Mouse (Mus musculus): Measurements from ENCODE around the gene Polr2a. TPM values are rescaled to one million over a fixed set of nuclear protein-coding genes. Genes with fewer than 3 reads are reported as not detected.

The Polr2a gene
- polyA plus RNA-seq, 1 experiment from 2014 or later, result 21.3 TPM

GRCm38 (mm10) chr11:69698574-69698973, 59.9 kb downstream of the Polr2a start:
- H3K4me1 ChIP-seq (ENCODE audit: control insufficient read depth, insufficient read depth, low read length), result peaks cover 10% of the 10 kb centered on the region; the same call in 1 of the 2 replicates
- H3K27ac ChIP-seq (ENCODE audit: low read depth, low read length), result no peak overlapping the region
- WGBS, result 74% methylated on average over 5 of the region's 5 CpGs
- no peak overlapping the region for H3K4me3 ChIP-seq (ENCODE audit: low read depth, low read length)
- no peak for ATAC-seq
- no peak overlapping the region for H3K9ac ChIP-seq (ENCODE audit: low read length)
- no peak for DNase-seq (ENCODE audit: low spot score)
- no peaks in the 10 kb centered on the region for H3K9me3 ChIP-seq (replicated peaks; ENCODE audit: control insufficient read depth, low read length)
- H3K27me3 ChIP-seq (replicated peaks; ENCODE audit: control insufficient read depth, insufficient read depth, low read length), result no peaks in the 10 kb centered on the region
- no peak overlapping the region for H3K4me2 ChIP-seq (ENCODE audit: low read length)
- no peaks in the 10 kb centered on the region for H3K36me3 ChIP-seq (ENCODE audit: control insufficient read depth, insufficient read depth, low read length)

- no peaks in the 10 kb centered on the region for H3K27me3 ChIP-seq (replicated peaks; ENCODE audit: control insufficient read depth, insufficient read depth, low read length)
- H3K27ac ChIP-seq (ENCODE audit: low read depth, low read length), result no peak overlapping the region
- H3K9me3 ChIP-seq (replicated peaks; ENCODE audit: control insufficient read depth, low read length), result no peaks in the 10 kb centered on the region
- 87% methylated on average over 3 of the region's 3 CpGs for WGBS
- no peaks in the 10 kb centered on the region for H3K36me3 ChIP-seq (ENCODE audit: control insufficient read depth, insufficient read depth, low read length)
- DNase-seq (ENCODE audit: low spot score) (no peak), ATAC-seq (no peak)
- H3K4me2 ChIP-seq (ENCODE audit: low read length), result no peak overlapping the region
- H3K4me3 ChIP-seq (ENCODE audit: low read depth, low read length), result no peak overlapping the region
- no peak overlapping the region for H3K9ac ChIP-seq (ENCODE audit: low read length)
- H3K4me1 ChIP-seq (ENCODE audit: control insufficient read depth, insufficient read depth, low read length), result peaks cover 10% of the 10 kb centered on the region; the same call in 1 of the 2 replicates
Measured at GRCm38 (mm10) chr11:69697396-69697795, 61.0 kb downstream of the Polr2a start.

GRCm38 (mm10) chr11:69695361-69696181, 62.9 kb downstream of the Polr2a start, which contains the start of the genes Tnfsf12 and Tnfsfm13:
TSS of gene Tnfsf12 (minus strand) at chr11:69695849.
TSS of gene Tnfsfm13 (minus strand) at chr11:69696098.
- no peak within 1 kb of the TSS; the same call in 1 of the 2 replicates for H3K27ac ChIP-seq (ENCODE audit: low read depth, low read length)
- 1% methylated on average over 40 of the region's 41 CpGs for WGBS
- H3K36me3 ChIP-seq (ENCODE audit: control insufficient read depth, insufficient read depth, low read length), result no peaks in the 10 kb centered on the region
- peak within 1 kb of the TSS; percentile 40 for H3K4me3 ChIP-seq (ENCODE audit: low read depth, low read length)
- peak within 1 kb of the TSS; percentile 90 for H3K4me2 ChIP-seq (ENCODE audit: low read length)
- H3K9me3 ChIP-seq (replicated peaks; ENCODE audit: control insufficient read depth, low read length), result no peaks in the 10 kb centered on the region
- ATAC-seq (peak; percentile 32; the same call in 1 of the 2 replicates), DNase-seq (ENCODE audit: low spot score) (no peak)
- H3K27me3 ChIP-seq (replicated peaks; ENCODE audit: control insufficient read depth, insufficient read depth, low read length), result no peaks in the 10 kb centered on the region
- H3K9ac ChIP-seq (ENCODE audit: low read length), result peak within 1 kb of the TSS; percentile 76
- peaks cover 10% of the 10 kb centered on the region; the same call in 1 of the 2 replicates for H3K4me1 ChIP-seq (ENCODE audit: control insufficient read depth, insufficient read depth, low read length)

- no peak overlapping the region; the same call in 1 of the 2 replicates for H3K27ac ChIP-seq (ENCODE audit: low read depth, low read length)
- ATAC-seq (no peak), DNase-seq (ENCODE audit: low spot score) (peak; percentile 34)
- H3K4me1 ChIP-seq (ENCODE audit: control insufficient read depth, insufficient read depth, low read length), result peaks cover 10% of the 10 kb centered on the region; the same call in 1 of the 2 replicates
- H3K27me3 ChIP-seq (replicated peaks; ENCODE audit: control insufficient read depth, insufficient read depth, low read length), result no peaks in the 10 kb centered on the region
- no peaks in the 10 kb centered on the region for H3K36me3 ChIP-seq (ENCODE audit: control insufficient read depth, insufficient read depth, low read length)
- WGBS, result 28% methylated on average over 6 of the region's 6 CpGs
- H3K9ac ChIP-seq (ENCODE audit: low read length), result peak overlapping the region; percentile 76; the same call in 1 of the 2 replicates
- H3K4me2 ChIP-seq (ENCODE audit: low read length), result peak overlapping the region; percentile 90
- H3K9me3 ChIP-seq (replicated peaks; ENCODE audit: control insufficient read depth, low read length), result no peaks in the 10 kb centered on the region
- peak overlapping the region; percentile 40 for H3K4me3 ChIP-seq (ENCODE audit: low read depth, low read length)
Measured at GRCm38 (mm10) chr11:69695046-69695360, 63.4 kb downstream of the Polr2a start.

- ATAC-seq (no peak), DNase-seq (ENCODE audit: low spot score) (no peak)
Measured at GRCm38 (mm10) chr11:69693421-69693965, 64.9 kb downstream of the Polr2a start.

GRCm38 (mm10) chr11:69692863-69693262, 65.6 kb downstream of the Polr2a start:
- no peaks in the 10 kb centered on the region for H3K9me3 ChIP-seq (replicated peaks; ENCODE audit: control insufficient read depth, low read length)
- H3K27me3 ChIP-seq (replicated peaks; ENCODE audit: control insufficient read depth, insufficient read depth, low read length), result no peaks in the 10 kb centered on the region
- ATAC-seq, result no peak
- WGBS, result 88% methylated on average over 6 of the region's 6 CpGs
- no peak overlapping the region for H3K9ac ChIP-seq (ENCODE audit: low read length)
- peaks cover 10% of the 10 kb centered on the region; the same call in 1 of the 2 replicates for H3K4me1 ChIP-seq (ENCODE audit: control insufficient read depth, insufficient read depth, low read length)
- no peak overlapping the region for H3K4me2 ChIP-seq (ENCODE audit: low read length)
- H3K36me3 ChIP-seq (ENCODE audit: control insufficient read depth, insufficient read depth, low read length), result no peaks in the 10 kb centered on the region
- no peak overlapping the region for H3K27ac ChIP-seq (ENCODE audit: low read depth, low read length)
- DNase-seq (ENCODE audit: low spot score), result no peak
- H3K4me3 ChIP-seq (ENCODE audit: low read depth, low read length), result no peak overlapping the region

More at GRCm38 (mm10) chr11:69693421-69693965, 64.9 kb downstream of the Polr2a start:
- Histone ChIP-seq H3K27me3 (replicated peaks; ENCODE audit: control insufficient read depth, insufficient read depth, low read length) (no peaks in the 10 kb centered on the region), H3K4me1 (ENCODE audit: control insufficient read depth, insufficient read depth, low read length) (peaks cover 10% of the 10 kb centered on the region; the same call in 1 of the 2 replicates), H3K4me2 (ENCODE audit: low read length) (no peak overlapping the region), H3K36me3 (ENCODE audit: control insufficient read depth, insufficient read depth, low read length) (no peaks in the 10 kb centered on the region), H3K27ac (ENCODE audit: low read depth, low read length) (no peak overlapping the region), H3K9me3 (replicated peaks; ENCODE audit: control insufficient read depth, low read length) (no peaks in the 10 kb centered on the region), H3K9ac (ENCODE audit: low read length) (no peak overlapping the region), H3K4me3 (ENCODE audit: low read depth, low read length) (no peak overlapping the region)
- 52% methylated on average over 11 of the region's 11 CpGs for WGBS

- DNase-seq (ENCODE audit: low spot score) (no peak), ATAC-seq (no peak)
- no peak overlapping the region for H3K9ac ChIP-seq (ENCODE audit: low read length)
- no peak overlapping the region for H3K27ac ChIP-seq (ENCODE audit: low read depth, low read length)
- no peak overlapping the region for H3K4me2 ChIP-seq (ENCODE audit: low read length)
- H3K27me3 ChIP-seq (replicated peaks; ENCODE audit: control insufficient read depth, insufficient read depth, low read length), result no peaks in the 10 kb centered on the region
- H3K36me3 ChIP-seq (ENCODE audit: control insufficient read depth, insufficient read depth, low read length), result no peaks in the 10 kb centered on the region
- H3K9me3 ChIP-seq (replicated peaks; ENCODE audit: control insufficient read depth, low read length), result no peaks in the 10 kb centered on the region
- peaks cover 10% of the 10 kb centered on the region; the same call in 1 of the 2 replicates for H3K4me1 ChIP-seq (ENCODE audit: control insufficient read depth, insufficient read depth, low read length)
- H3K4me3 ChIP-seq (ENCODE audit: low read depth, low read length), result no peak overlapping the region
- WGBS, result 83% methylated on average over 9 of the region's 9 CpGs
Measured at GRCm38 (mm10) chr11:69692196-69692811, 66.1 kb downstream of the Polr2a start.

- Histone ChIP-seq H3K9ac (ENCODE audit: low read length) (no peak overlapping the region), H3K4me2 (ENCODE audit: low read length) (no peak overlapping the region), H3K4me3 (ENCODE audit: low read depth, low read length) (no peak overlapping the region), H3K27me3 (replicated peaks; ENCODE audit: control insufficient read depth, insufficient read depth, low read length) (no peaks in the 10 kb centered on the region), H3K36me3 (ENCODE audit: control insufficient read depth, insufficient read depth, low read length) (no peaks in the 10 kb centered on the region), H3K9me3 (replicated peaks; ENCODE audit: control insufficient read depth, low read length) (no peaks in the 10 kb centered on the region), H3K4me1 (ENCODE audit: control insufficient read depth, insufficient read depth, low read length) (peaks cover 10% of the 10 kb centered on the region; the same call in 1 of the 2 replicates), H3K27ac (ENCODE audit: low read depth, low read length) (no peak overlapping the region)
- no peak for DNase-seq (ENCODE audit: low spot score)
- WGBS, result 95% methylated on average over 1 of the region's 1 CpGs
- ATAC-seq, result no peak
Measured at GRCm38 (mm10) chr11:69689891-69690290, 68.5 kb downstream of the Polr2a start.
